Mouse (Mus musculus) limb, embryonic 13.5 days (tissue): ENCODE data around the gene Lrp1. TPM values are rescaled to one million over a fixed set of nuclear protein-coding genes. Genes with fewer than 3 reads are reported as not detected.
A peak's percentile ranks its signal among the peaks of the same experiment; 100 is the strongest.

Experiments
- ATAC-seq: fragments of 200-750 bp; cut with Nextera tagmentation; 2 replicates; pipeline ENCODE4 v1.8.0; 2017; ENCODE audit warnings: low read depth, moderate number of reproducible peaks, moderate TSS enrichment; ENCODE audit not compliant: low FRiP score
- H3K27ac ChIP-seq: fragments of 300-500 bp; sonication (generic); 2 replicates; pipeline ENCODE4 v1.5.1; 2015; ENCODE audit warnings: inconsistent platforms, mild to moderate bottlenecking, moderate library complexity
- H3K27me3 ChIP-seq: fragments of 300-500 bp; sonication (generic); 2 replicates; pipeline ENCODE4 v1.6.1; 2015; ENCODE audit warnings: mild to moderate bottlenecking, inconsistent platforms
- H3K36me3 ChIP-seq: fragments of 300-500 bp; sonication (generic); 2 replicates; pipeline ENCODE4 v1.6.1; 2015; ENCODE audit warnings: inconsistent platforms, mild to moderate bottlenecking, moderate library complexity
- H3K4me1 ChIP-seq: fragments of 300-500 bp; sonication (generic); 2 replicates; pipeline ENCODE4 v1.6.1; 2015; ENCODE audit warnings: inconsistent platforms
- H3K4me2 ChIP-seq: fragments of 300-500 bp; sonication (generic); replicated peaks from 2 replicates; pipeline ENCODE4 v1.6.1; 2015; ENCODE audit warnings: inconsistent platforms, mild to moderate bottlenecking, moderate library complexity
- H3K4me3 ChIP-seq: fragments of 300-500 bp; sonication (generic); 2 replicates; pipeline ENCODE4 v1.5.1; 2015; ENCODE audit warnings: moderate library complexity, mild to moderate bottlenecking, inconsistent platforms
- H3K9ac ChIP-seq: fragments of 300-500 bp; sonication (generic); 2 replicates; pipeline ENCODE4 v1.6.1; 2015; ENCODE audit warnings: mild to moderate bottlenecking, inconsistent platforms
- H3K9me3 ChIP-seq: fragments of 300-500 bp; sonication (generic); 2 replicates; pipeline ENCODE4 v1.6.1; 2016; ENCODE audit warnings: inconsistent platforms
- WGBS: fragments of 180-500 bp; shearing (Covaris S2); methylation state at CpG from one replicate; pipeline ENCODE4 v1.1.7; 2015; 5-methylcytosine and 5-hydroxymethylcytosine counted together
- polyA plus RNA-seq: library from polyadenylated mRNA; unstranded; fragments of >200 nt; fragmentation: Nextera tagmentation; extraction: Ambion mirVana; gene quantifications from 2 replicates; pipeline ENCODE4 v1.2.1, GENCODE M21; 2015

Gene Lrp1
- polyA plus RNA-seq, 1 experiment from 2014 or later = 127 TPM

GRCm38 (mm10) chr10:127519041-127519701, 101.8 kb downstream of the Lrp1 start:
- H3K9ac ChIP-seq = no peak overlapping the region
- no peak overlapping the region for H3K27ac ChIP-seq
- ATAC-seq = no peak
- H3K4me3 ChIP-seq = no peak overlapping the region
- H3K4me2 ChIP-seq = no peak overlapping the region
- peaks cover 37% of the 10 kb centered on the region for H3K36me3 ChIP-seq
- WGBS = 94% methylated on average over 25 of the region's 26 CpGs
- H3K9me3 ChIP-seq = no peaks in the 10 kb centered on the region
- H3K4me1 ChIP-seq = peaks cover 41% of the 10 kb centered on the region
- peaks cover 55% of the 10 kb centered on the region for H3K27me3 ChIP-seq

- 88% methylated on average over 22 of the region's 22 CpGs for WGBS
- no peak for ATAC-seq
- Histone ChIP-seq H3K4me1 (peaks cover 53% of the 10 kb centered on the region), H3K27me3 (peaks cover 57% of the 10 kb centered on the region), H3K4me3 (no peak overlapping the region), H3K9me3 (no peaks in the 10 kb centered on the region), H3K36me3 (peaks cover 37% of the 10 kb centered on the region), H3K27ac (no peak overlapping the region), H3K4me2 (no peak overlapping the region), H3K9ac (no peak overlapping the region)
Observed at GRCm38 (mm10) chr10:127517941-127518340, 103.0 kb downstream of the Lrp1 start.

- peak overlapping the region; percentile 55 for H3K4me2 ChIP-seq
- H3K4me1 ChIP-seq = peaks cover 62% of the 10 kb centered on the region
- H3K27ac ChIP-seq = no peak overlapping the region
- H3K27me3 ChIP-seq = peaks cover 63% of the 10 kb centered on the region
- peak overlapping the region; percentile 20 for H3K4me3 ChIP-seq
- peak overlapping the region; percentile 36 for H3K9ac ChIP-seq
- peak; percentile 9; the same call in 1 of the 2 replicates for ATAC-seq
- 6% methylated on average over 30 of the region's 30 CpGs for WGBS
- H3K9me3 ChIP-seq = no peaks in the 10 kb centered on the region
- H3K36me3 ChIP-seq = peaks cover 37% of the 10 kb centered on the region
Observed at GRCm38 (mm10) chr10:127516576-127517260, 104.2 kb downstream of the Lrp1 start.

- 19% methylated on average over 8 of the region's 8 CpGs for WGBS
- H3K9me3 ChIP-seq = no peaks in the 10 kb centered on the region
- H3K4me2 ChIP-seq = peak overlapping the region; percentile 55
- H3K36me3 ChIP-seq = peaks cover 37% of the 10 kb centered on the region
- no peak for ATAC-seq
- no peak overlapping the region for H3K27ac ChIP-seq
- H3K4me3 ChIP-seq = peak overlapping the region; percentile 20; the same call in 1 of the 2 replicates
- H3K27me3 ChIP-seq = peaks cover 70% of the 10 kb centered on the region
- H3K9ac ChIP-seq = peak overlapping the region; percentile 36; the same call in 1 of the 2 replicates
- peaks cover 62% of the 10 kb centered on the region for H3K4me1 ChIP-seq
Observed at GRCm38 (mm10) chr10:127515983-127516459, 104.9 kb downstream of the Lrp1 start.

- Histone ChIP-seq H3K9me3 (no peaks in the 10 kb centered on the region), H3K4me1 (peaks cover 66% of the 10 kb centered on the region), H3K9ac (no peak overlapping the region), H3K27ac (no peak overlapping the region), H3K4me2 (peak overlapping the region; percentile 55; the same call in 1 of the 2 replicates), H3K27me3 (peaks cover 76% of the 10 kb centered on the region), H3K4me3 (0 out of 2 replicates have a peak overlapping the region, but pooled peaks have one; percentile 20), H3K36me3 (peaks cover 34% of the 10 kb centered on the region)
- no peak for ATAC-seq
- 28% methylated on average over 9 of the region's 9 CpGs for WGBS
Observed at GRCm38 (mm10) chr10:127515271-127515982, 105.5 kb downstream of the Lrp1 start.

DNA sequence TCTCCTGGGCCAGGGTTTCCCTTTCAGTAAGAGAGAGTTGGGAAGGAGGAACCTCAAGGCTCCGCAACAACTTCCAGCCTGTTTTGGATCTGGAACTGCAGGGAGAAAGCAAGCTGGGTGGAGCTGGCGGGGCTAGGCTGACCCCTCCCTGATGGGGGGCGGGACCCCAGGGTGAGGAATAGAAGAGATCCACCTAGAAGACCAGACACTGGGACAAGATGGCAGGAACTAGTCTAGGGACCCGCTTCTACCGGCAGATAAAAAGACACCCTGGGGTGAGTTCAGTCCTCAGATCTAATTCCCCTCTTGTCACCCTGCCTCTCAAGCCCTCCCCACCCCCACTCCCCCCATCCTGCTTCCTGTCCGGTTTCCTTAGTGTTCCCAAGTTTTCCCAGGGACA, 106.2 kb downstream of the Lrp1 start, which contains the start of gene Ndufa4l2:
Gene Ndufa4l2 (plus strand): TSS at position 204 of the 400 bp plus-strand sequence.
- Histone ChIP-seq H3K4me3 (peak within 1 kb of the TSS; percentile 52), H3K27ac (no peak within 1 kb of the TSS; the same call in 1 of the 2 replicates), H3K9me3 (no peaks in the 10 kb centered on the region), H3K4me1 (peaks cover 72% of the 10 kb centered on the region), H3K4me2 (peak within 1 kb of the TSS; percentile 84), H3K9ac (0 out of 2 replicates have a peak within 1 kb of the TSS, but pooled peaks have one; percentile 1), H3K36me3 (peaks cover 27% of the 10 kb centered on the region), H3K27me3 (peaks cover 82% of the 10 kb centered on the region)
- no peak for ATAC-seq
- WGBS = 18% methylated on average over 6 of the region's 6 CpGs

- WGBS = 14% methylated on average over 13 of the region's 13 CpGs
- no peak overlapping the region for H3K9ac ChIP-seq
- H3K27ac ChIP-seq = no peak overlapping the region; the same call in 1 of the 2 replicates
- H3K36me3 ChIP-seq = peaks cover 22% of the 10 kb centered on the region
- H3K9me3 ChIP-seq = no peaks in the 10 kb centered on the region
- ATAC-seq = no peak
- H3K4me3 ChIP-seq = no peak overlapping the region
- peak overlapping the region; percentile 84 for H3K4me2 ChIP-seq
- peaks cover 88% of the 10 kb centered on the region for H3K27me3 ChIP-seq
- peaks cover 78% of the 10 kb centered on the region for H3K4me1 ChIP-seq
Observed at GRCm38 (mm10) chr10:127514111-127514698, 106.7 kb downstream of the Lrp1 start.

- 0% methylated on average over 15 of the region's 16 CpGs for WGBS
- ATAC-seq = peak; percentile 10
- peaks cover 94% of the 10 kb centered on the region for H3K27me3 ChIP-seq
Observed at GRCm38 (mm10) chr10:127513501-127514091, 107.4 kb downstream of the Lrp1 start.

GRCm38 (mm10) chr10:127512813-127513212, 108.1 kb downstream of the Lrp1 start:
- peak overlapping the region; percentile 84 for H3K4me2 ChIP-seq
- peaks cover 90% of the 10 kb centered on the region for H3K4me1 ChIP-seq
- H3K36me3 ChIP-seq = peaks cover 8% of the 10 kb centered on the region
- WGBS = under 1% methylated on average over 27 of the region's 27 CpGs
- H3K9me3 ChIP-seq = no peaks in the 10 kb centered on the region
- no peak overlapping the region for H3K9ac ChIP-seq
- H3K27me3 ChIP-seq = peaks cover 94% of the 10 kb centered on the region
- peak; percentile 50 for ATAC-seq
- H3K27ac ChIP-seq = no peak overlapping the region
- peak overlapping the region; percentile 52 for H3K4me3 ChIP-seq

More at GRCm38 (mm10) chr10:127513501-127514091, 107.4 kb downstream of the Lrp1 start:
- H3K9ac ChIP-seq = 0 out of 2 replicates have a peak overlapping the region, but pooled peaks have one; percentile 1
- peak overlapping the region; percentile 84 for H3K4me2 ChIP-seq
- H3K27ac ChIP-seq = no peak overlapping the region
- peaks cover 16% of the 10 kb centered on the region for H3K36me3 ChIP-seq
- H3K4me3 ChIP-seq = peak overlapping the region; percentile 52
- H3K9me3 ChIP-seq = no peaks in the 10 kb centered on the region
- peaks cover 84% of the 10 kb centered on the region for H3K4me1 ChIP-seq

DNA sequence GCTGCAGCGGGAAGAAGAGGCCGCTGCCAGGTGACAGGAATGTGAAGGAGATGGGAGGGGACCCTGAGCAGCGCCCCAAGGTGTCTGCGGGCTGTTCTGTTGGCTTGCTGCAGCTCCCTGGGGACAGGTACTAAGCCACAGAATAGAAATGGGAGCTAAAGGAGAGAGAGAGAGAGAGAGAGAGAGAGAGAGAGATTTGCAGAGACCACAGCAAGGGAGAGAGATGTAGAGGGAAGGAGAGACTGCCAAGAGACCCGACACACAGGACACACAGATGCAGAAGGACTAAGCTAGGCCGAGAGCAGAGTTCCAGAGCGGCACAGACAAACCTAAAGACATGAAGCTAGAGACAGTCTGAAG, 108.7 kb downstream of the Lrp1 start:
- H3K4me1 ChIP-seq = peaks cover 87% of the 10 kb centered on the region

DNA sequence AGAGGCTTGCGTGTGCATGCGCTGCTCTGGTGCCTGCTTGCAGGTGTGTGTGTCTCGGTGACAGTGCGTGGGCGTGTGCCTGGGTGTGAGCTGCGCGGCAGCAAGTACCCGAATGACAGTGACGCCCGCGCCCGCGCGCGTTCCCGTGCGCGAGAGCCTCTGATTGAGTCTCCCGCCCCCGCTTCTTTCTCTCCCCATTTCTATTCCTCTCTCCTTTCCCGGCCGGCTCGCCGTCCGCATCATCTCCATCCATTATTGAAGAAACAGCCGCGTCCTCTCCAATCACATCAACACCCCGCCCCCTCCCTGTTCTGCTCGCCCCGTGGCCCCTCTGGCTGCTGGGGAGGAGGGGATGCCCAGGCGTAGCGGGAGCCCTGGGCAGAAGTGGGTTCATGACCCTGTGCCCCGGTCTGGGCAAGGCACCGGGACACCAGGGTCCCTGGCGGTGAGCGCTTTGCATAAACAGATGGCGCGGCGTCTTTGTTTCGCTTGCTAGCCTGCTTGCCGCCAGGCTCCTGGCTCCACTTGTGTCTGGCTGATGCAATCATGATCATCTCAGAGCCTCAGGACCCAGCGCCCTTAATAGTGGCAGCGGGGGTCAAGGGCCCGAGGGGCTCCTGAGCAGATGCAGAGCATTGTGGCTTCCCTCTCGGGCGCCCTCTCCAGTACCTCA, 109.2 kb downstream of the Lrp1 start:
- no peak for ATAC-seq
- no peak overlapping the region for H3K27ac ChIP-seq
- no peaks in the 10 kb centered on the region for H3K9me3 ChIP-seq
- peaks cover 82% of the 10 kb centered on the region for H3K4me1 ChIP-seq
- H3K9ac ChIP-seq = peak overlapping the region; percentile 58
- peak overlapping the region; percentile 52 for H3K4me3 ChIP-seq
- under 1% methylated on average over 32 of the region's 46 CpGs for WGBS
- H3K36me3 ChIP-seq = no peaks in the 10 kb centered on the region
- peaks cover 94% of the 10 kb centered on the region for H3K27me3 ChIP-seq
- peak overlapping the region; percentile 84 for H3K4me2 ChIP-seq

More for the DNA sequence above, 108.7 kb downstream of the Lrp1 start:
- Histone ChIP-seq H3K27ac (no peak overlapping the region), H3K9me3 (no peaks in the 10 kb centered on the region), H3K9ac (peak overlapping the region; percentile 58), H3K4me3 (peak overlapping the region; percentile 52), H3K36me3 (peaks cover 2% of the 10 kb centered on the region), H3K27me3 (peaks cover 94% of the 10 kb centered on the region), H3K4me2 (peak overlapping the region; percentile 84)
- no peak for ATAC-seq
- under 1% methylated on average over 7 of the region's 7 CpGs for WGBS
